Mouse (Mus musculus) erythroid progenitor cell, adult 5-6 weeks (primary cell): Measurements from ENCODE around the gene Cdx4. TPM values are rescaled to one million over a fixed set of nuclear protein-coding genes. Genes with fewer than 3 reads are reported as not detected.

Experiments used
- ATAC-seq: replicated peaks from 2 replicates; pipeline ENCODE4 v1.8.0; 2016; ENCODE audit warnings: moderate number of reproducible peaks, mild to moderate bottlenecking, moderate TSS enrichment, inconsistent platforms; ENCODE audit not compliant: poor library complexity, low FRiP score, severe bottlenecking
- total RNA-seq, 2 experiments: library from RNA; stranded (forward) in 1 of 2; stranded (reverse) in 1 of 2; fragments of 150-400 nt in 1 of 2; fragments of 186-747, 209-891 nt in 1 of 2; gene quantifications; 2 replicates each; pipeline versions ENCODE4 v1.2.3 to v1.2.4; 2015 to 2017; ENCODE audit warnings: low replicate concordance in 2 of 2

Cdx4 gene
- total RNA-seq (2015; ENCODE audit: low replicate concordance), result not detected in 2 replicates
- total RNA-seq (2017; ENCODE audit: low replicate concordance), result not detected in 2 replicates

GRCm38 (mm10) chrX:103321146-103321545 lies at the start of gene Cdx4:
Gene Cdx4 (plus strand): TSS chrX:103321398.
- ATAC-seq, result no peak

- ATAC-seq, result no peak
These were observed 46.9 kb upstream of the Cdx4 start for GRCm38 (mm10) chrX:103274325-103274724.

- no peak for ATAC-seq
These were observed 34.1 kb upstream of the Cdx4 start for GRCm38 (mm10) chrX:103286899-103287722.

- ATAC-seq, result no peak
These were observed 33.3 kb upstream of the Cdx4 start for GRCm38 (mm10) chrX:103287846-103288377.

GRCm38 (mm10) chrX:103288485-103289330 lies 32.5 kb upstream of the Cdx4 start:
- ATAC-seq, result no peak

GRCm38 (mm10) chrX:103298937-103299336 lies 22.3 kb upstream of the Cdx4 start:
- no peak for ATAC-seq

- ATAC-seq, result no peak
These were observed 12.9 kb upstream of the Cdx4 start for GRCm38 (mm10) chrX:103308262-103308661.

GRCm38 (mm10) chrX:103311723-103312122 lies 9.5 kb upstream of the Cdx4 start:
- no peak for ATAC-seq

- no peak for ATAC-seq
These were observed 7.1 kb upstream of the Cdx4 start for GRCm38 (mm10) chrX:103314146-103314545.

GRCm38 (mm10) chrX:103325900-103326299 lies 4.7 kb downstream of the Cdx4 start:
- ATAC-seq, result no peak

GRCm38 (mm10) chrX:103329386-103329785 lies 8.2 kb downstream of the Cdx4 start:
- no peak for ATAC-seq

GRCm38 (mm10) chrX:103331125-103331858 lies 10.1 kb downstream of the Cdx4 start:
- ATAC-seq, result no peak

GRCm38 (mm10) chrX:103341369-103342113 lies 20.3 kb downstream of the Cdx4 start:
- no peak for ATAC-seq

GRCm38 (mm10) chrX:103355784-103356183 lies 34.6 kb downstream of the Cdx4 start:
- no peak for ATAC-seq

- ATAC-seq, result no peak
These were observed 35.1 kb downstream of the Cdx4 start, which contains the start of gene Chic1 for GRCm38 (mm10) chrX:103356287-103356686. Gene Chic1 (plus strand): TSS chrX:103356476.

- no peak for ATAC-seq
These were observed 35.6 kb downstream of the Cdx4 start for GRCm38 (mm10) chrX:103356761-103357236.

- ATAC-seq, result no peak
These were observed 45.0 kb downstream of the Cdx4 start for GRCm38 (mm10) chrX:103366201-103366600.

- no peak for ATAC-seq
These were observed 47.5 kb downstream of the Cdx4 start for GRCm38 (mm10) chrX:103368650-103369049.

GRCm38 (mm10) chrX:103371221-103371620 lies 50.0 kb downstream of the Cdx4 start:
- ATAC-seq, result no peak
